ENCODE assay signal across 8 mouse cellular contexts in the genomic region with DNA sequence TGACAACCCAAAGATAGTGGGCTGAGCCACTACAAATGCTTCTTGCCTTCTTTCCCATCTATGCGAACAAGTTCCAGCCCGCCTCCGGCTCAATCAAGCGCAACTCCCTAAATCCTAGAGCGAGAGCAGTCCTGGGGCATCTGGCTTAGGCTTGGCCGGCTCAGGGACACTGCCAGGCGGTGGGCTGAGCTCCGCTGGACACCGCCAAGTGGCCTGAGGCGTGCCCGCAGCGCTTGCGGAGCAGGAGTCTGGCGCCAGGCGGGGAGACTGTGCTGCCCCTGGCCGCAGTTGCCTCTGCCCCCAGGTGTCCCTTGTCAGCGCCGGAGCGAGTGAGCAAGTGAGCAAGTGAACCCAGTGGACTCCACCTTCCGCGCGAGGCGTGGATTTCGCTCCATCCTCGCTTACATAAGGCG. TPM values are rescaled to one million over a fixed set of nuclear protein-coding genes. Genes with fewer than 3 reads are reported as not detected.
DNase-seq lines count a peak whose midpoint lies in the region; ATAC-seq lines count a peak whose summit lies in the region.

No protein-coding gene starts in this region.

- H3K9me3 ChIP-seq in intestine, embryonic 16.5 days (ENCODE audit: control insufficient read depth, low read length) = no peaks in the 10 kb centered on the region
- no peaks in the 10 kb centered on the region for H3K9me3 ChIP-seq in limb, embryonic 11.5 days (ENCODE audit: control insufficient read depth, low read length)
- no peaks in the 10 kb centered on the region for H3K9me3 ChIP-seq in midbrain, embryonic 13.5 days

- peak overlapping the region; percentile 69 for H3K27ac ChIP-seq in intestine, embryonic 16.5 days (ENCODE audit: low read length)
- H3K27ac ChIP-seq in limb, embryonic 11.5 days (replicated peaks; ENCODE audit: low read depth, low read length) = peak overlapping the region; percentile 88
- peak overlapping the region; percentile 93 for H3K27ac ChIP-seq in midbrain, embryonic 13.5 days

- peak overlapping the region; percentile 76 for H3K4me3 ChIP-seq in intestine, embryonic 16.5 days (ENCODE audit: low read length)
- H3K4me3 ChIP-seq in limb, embryonic 11.5 days (ENCODE audit: low read depth, low read length) = peak overlapping the region; percentile 66
- H3K4me3 ChIP-seq in midbrain, embryonic 13.5 days (replicated peaks) = peak overlapping the region; percentile 84

- no peaks in the 10 kb centered on the region for H3K36me3 ChIP-seq in intestine, embryonic 16.5 days (ENCODE audit: control insufficient read depth, insufficient read depth, low read length)
- no peaks in the 10 kb centered on the region for H3K36me3 ChIP-seq in limb, embryonic 11.5 days (ENCODE audit: control insufficient read depth, insufficient read depth, low read length)
- H3K36me3 ChIP-seq in midbrain, embryonic 13.5 days = no peaks in the 10 kb centered on the region

- peak overlapping the region; percentile 78 for H3K9ac ChIP-seq in intestine, embryonic 16.5 days (ENCODE audit: low read depth, low read length)
- H3K9ac ChIP-seq in limb, embryonic 11.5 days (ENCODE audit: low read length) = peak overlapping the region; percentile 85
- peak overlapping the region; percentile 88 for H3K9ac ChIP-seq in midbrain, embryonic 13.5 days (replicated peaks)

- H3K27me3 ChIP-seq in intestine, embryonic 16.5 days (replicated peaks; ENCODE audit: control insufficient read depth, insufficient read depth, low read length) = peaks cover 15% of the 10 kb centered on the region; the same call in 1 of the 2 replicates
- H3K27me3 ChIP-seq in limb, embryonic 11.5 days (ENCODE audit: control insufficient read depth, insufficient read depth, low read length) = no peaks in the 10 kb centered on the region
- peaks cover 35% of the 10 kb centered on the region for H3K27me3 ChIP-seq in midbrain, embryonic 13.5 days

- H3K4me1 ChIP-seq in intestine, embryonic 16.5 days (ENCODE audit: control insufficient read depth, insufficient read depth, low read length) = no peaks in the 10 kb centered on the region
- H3K4me1 ChIP-seq in limb, embryonic 11.5 days (ENCODE audit: control insufficient read depth, insufficient read depth, low read length) = peaks cover 9% of the 10 kb centered on the region; the same call in 1 of the 2 replicates
- H3K4me1 ChIP-seq in midbrain, embryonic 13.5 days (replicated peaks) = peaks cover 37% of the 10 kb centered on the region

- peak; percentile 68 to 80 for DNase-seq in left cerebral cortex, adult 18-20 months (ENCODE audit: low spot score in 2 of 2)
- DNase-seq in left cerebral cortex, adult 11 months (ENCODE audit: low spot score) = no peak
- peak; percentile 80 for DNase-seq in limb, embryonic 11.5 days (ENCODE audit: low spot score)
- peak; percentile 47 for DNase-seq in urinary bladder, postnatal 14 days (ENCODE audit: low spot score)

- 0 out of 2 replicates have a peak, but pooled peaks have one; percentile 3 for ATAC-seq in common myeloid progenitor, adult 5-6 weeks (replicated peaks; ENCODE audit: low read depth, poor library complexity, severe bottlenecking)
- peak; percentile 38 for ATAC-seq in granulocyte monocyte progenitor cell, adult 5-6 weeks (replicated peaks; ENCODE audit: poor library complexity, severe bottlenecking)
- peak; percentile 60 for ATAC-seq in intestine, embryonic 16.5 days
- peak; percentile 76 for ATAC-seq in limb, embryonic 11.5 days (ENCODE audit: insufficient number of reproducible peaks, low FRiP score, low TSS enrichment, low read depth)
- peak; percentile 81 for ATAC-seq in midbrain, embryonic 13.5 days

- WGBS in intestine, embryonic 16.5 days = under 1% methylated on average over 26 of the region's 26 CpGs
- under 1% methylated on average over 26 of the region's 26 CpGs for WGBS in limb, embryonic 11.5 days
- WGBS in midbrain, embryonic 13.5 days = under 1% methylated on average over 26 of the region's 26 CpGs

- H3K4me2 ChIP-seq in intestine, embryonic 16.5 days (ENCODE audit: low read depth, low read length) = peak overlapping the region; percentile 91
- H3K4me2 ChIP-seq in limb, embryonic 11.5 days (ENCODE audit: low read depth, severe bottlenecking) = peak overlapping the region; percentile 90
- peak overlapping the region; percentile 90 for H3K4me2 ChIP-seq in midbrain, embryonic 13.5 days (replicated peaks)

RNA-seq across cellular contexts. Expression of gene Unc5c, which starts 0.3 kb away (rescaled TPM):
- 10 to 100 TPM; 29.9 to 30.9 TPM for total RNA-seq in left cerebral cortex, adult 18-20 months (2021)
- not detected in 2 replicates for total RNA-seq in common myeloid progenitor, adult 5-6 weeks (2017)
- total RNA-seq in granulocyte monocyte progenitor cell, adult 5-6 weeks (2014; fragmentation: Nextera tagmentation) = not detected in 2 replicates
- total RNA-seq in granulocyte monocyte progenitor cell, adult 5-6 weeks (2017) = 0.04 TPM in 1 of 2 replicates, not detected in the other
- 3.1 and 5.0 TPM in 2 replicates for polyA plus RNA-seq in intestine, embryonic 16.5 days (2015; fragmentation: Nextera tagmentation; extraction: Ambion mirVana)
- polyA plus RNA-seq in limb, embryonic 11.5 days (2014; fragmentation: Nextera tagmentation; extraction: Ambion mirVana) = 16.5 and 17.2 TPM in 2 replicates
- 9.9 and 11.2 TPM in 2 replicates for polyA plus RNA-seq in midbrain, embryonic 13.5 days (2015; fragmentation: Nextera tagmentation; extraction: Ambion mirVana)

Comparison
In these comparisons a context has a peak if more than half of its experiments do, and no peak if none do; other contexts are left out.
1. ATAC-seq: peak in every context shown above with its lines; median percentile 81 in midbrain, embryonic 13.5 days; 76 in limb, embryonic 11.5 days; 60 in intestine, embryonic 16.5 days; 38 in granulocyte monocyte progenitor cell, adult 5-6 weeks; 3 in common myeloid progenitor, adult 5-6 weeks.
2. RNA of gene Unc5c, which starts 0.3 kb away (total RNA-seq): 29.9 to 30.9 TPM in left cerebral cortex, adult 18-20 months; not detected in common myeloid progenitor, adult 5-6 weeks and 0.04 TPM in granulocyte monocyte progenitor cell, adult 5-6 weeks; every median in the first group is over 10 times any median in the second.
3. Peak in every context shown above with its lines, with median percentiles within 50 percentile points of each other: H3K27ac ChIP-seq, H3K4me2 ChIP-seq, H3K4me3 ChIP-seq and H3K9ac ChIP-seq.